Mouse (Mus musculus) MEL (cell line): ENCODE results near the gene Psg28.

ENCODE experiments used
- BHLHE40 ChIP-seq: IDR thresholded peaks from 2 replicates; pipeline ENCODE4 v1.6.1; 2012; ENCODE audit warnings: low read depth, mild to moderate bottlenecking, inconsistent platforms, low read length, improper control_type of control experiment, borderline replicate concordance
- CTCF ChIP-seq, 3 experiments: IDR thresholded peaks in 2 of 3; conservative IDR thresholded peaks in 1 of 3; 2 replicates each; pipeline ENCODE4 v1.5.1; 2011 to 2012; ENCODE audit warnings: low read length in 3 of 3, low read depth in 2 of 3, mild to moderate bottlenecking in 2 of 3, improper control_type of control experiment in 1 of 3, inconsistent platforms in 1 of 3, mixed read lengths in 1 of 3, moderate library complexity in 1 of 3; ENCODE audit not compliant: control insufficient read depth in 1 of 3, insufficient read depth in 1 of 3, poor library complexity in 1 of 3, severe bottlenecking in 1 of 3
- HCFC1 ChIP-seq: IDR thresholded peaks from 2 replicates; pipeline ENCODE4 v1.6.1; 2012; ENCODE audit warnings: low read depth, mild to moderate bottlenecking, inconsistent platforms, low read length, improper control_type of control experiment, moderate library complexity
- MAZ ChIP-seq: IDR thresholded peaks from 2 replicates; pipeline ENCODE4 v1.6.1; 2012; ENCODE audit warnings: low read depth, mild to moderate bottlenecking, inconsistent platforms, low read length, improper control_type of control experiment
- POLR2A ChIP-seq, 2 experiments: IDR thresholded peaks; 2 replicates each; pipeline ENCODE4 v1.6.1; 2011 to 2012; ENCODE audit warnings: low read length in 2 of 2, mild to moderate bottlenecking in 2 of 2, control low read depth in 1 of 2, improper control_type of control experiment in 1 of 2, low read depth in 1 of 2, moderate library complexity in 1 of 2; ENCODE audit not compliant: control insufficient read depth in 1 of 2, insufficient read depth in 1 of 2, poor library complexity in 1 of 2
- POLR2AphosphoS2 ChIP-seq: IDR thresholded peaks from 2 replicates; pipeline ENCODE4 v1.6.1; 2011; ENCODE audit warnings: low read length, improper control_type of control experiment
- POLR2AphosphoS5 ChIP-seq: IDR thresholded peaks from 2 replicates; pipeline ENCODE4 v1.6.1; 2012; ENCODE audit warnings: low read depth, borderline replicate concordance, mild to moderate bottlenecking, inconsistent platforms, low read length, moderate library complexity, mixed read lengths
- ZC3H11A ChIP-seq: IDR thresholded peaks from 2 replicates; pipeline ENCODE4 v1.6.1; 2012; ENCODE audit warnings: low read depth, mild to moderate bottlenecking, inconsistent platforms, low read length, improper control_type of control experiment

- TF ChIP-seq POLR2A (IDR thresholded peaks at IDR 0.05; ENCODE audit: control insufficient read depth in 1 of 2, insufficient read depth in 1 of 2, low read depth in 1 of 2, low read length in 2 of 2, poor library complexity in 1 of 2) (no peak), CTCF (IDR thresholded peaks at IDR 0.05 in 2 of 3, conservative IDR thresholded peaks at IDR 0.05 in 1 of 3; ENCODE audit: control insufficient read depth in 1 of 3, insufficient read depth in 1 of 3, low read depth in 2 of 3, low read length in 3 of 3, poor library complexity in 1 of 3, severe bottlenecking in 1 of 3) (no peak), MAZ (no peak), BHLHE40 (no peak), POLR2AphosphoS5 (no peak), POLR2AphosphoS2 (no peak), HCFC1 (no peak), ZC3H11A (no peak)
Observed at GRCm38 (mm10) chr7:18402527-18403237, 29.2 kb downstream of the Psg28 start.
